Mouse (Mus musculus): Measurements from ENCODE around the gene Fcgrt. TPM values are rescaled to one million over a fixed set of nuclear protein-coding genes. Genes with fewer than 3 reads are reported as not detected.
"Not testable (repeated sequence)": the region's sequence is repeated elsewhere in the genome, so short reads cannot be mapped to it uniquely, and the experiment has no call there.

Fcgrt gene
- polyA plus RNA-seq, 1 experiment = 167 TPM

GRCm38 (mm10) chr7:45125649-45126048 lies 22.0 kb upstream of the Fcgrt start:
- not testable (repeated sequence) for H3K27ac ChIP-seq (replicated peaks; ENCODE audit: low read depth, low read length); H3K4me3 ChIP-seq (ENCODE audit: insufficient read depth, low read depth, low read length)
- H3K4me1 ChIP-seq (ENCODE audit: control insufficient read depth, insufficient read depth, insufficient read length, low read length) = peaks cover 20% of the 10 kb centered on the region

- Histone ChIP-seq H3K27ac (replicated peaks; ENCODE audit: low read depth, low read length) (no peak overlapping the region), H3K4me1 (ENCODE audit: control insufficient read depth, insufficient read depth, insufficient read length, low read length) (peaks cover 20% of the 10 kb centered on the region), H3K4me3 (ENCODE audit: insufficient read depth, low read depth, low read length) (no peak overlapping the region)
Measured at GRCm38 (mm10) chr7:45125144-45125600, 21.5 kb upstream of the Fcgrt start.

- H3K4me1 ChIP-seq (ENCODE audit: control insufficient read depth, insufficient read depth, insufficient read length, low read length) = peaks cover 17% of the 10 kb centered on the region
- peak within 1 kb of the TSS; percentile 75 for H3K4me3 ChIP-seq (ENCODE audit: insufficient read depth, low read depth, low read length)
Measured at GRCm38 (mm10) chr7:45124224-45125143, 20.8 kb upstream of the Fcgrt start, which contains the start of gene Rps11. Gene Rps11 (minus strand): TSS chr7:45124439.

GRCm38 (mm10) chr7:45123186-45123570 lies 19.5 kb upstream of the Fcgrt start:
- peak overlapping the region; percentile 75 for H3K4me3 ChIP-seq (ENCODE audit: insufficient read depth, low read depth, low read length)
- H3K4me1 ChIP-seq (ENCODE audit: control insufficient read depth, insufficient read depth, insufficient read length, low read length) = peaks cover 17% of the 10 kb centered on the region
- peak overlapping the region; percentile 89 for H3K27ac ChIP-seq (replicated peaks; ENCODE audit: low read depth, low read length)

More at GRCm38 (mm10) chr7:45124224-45125143, 20.8 kb upstream of the Fcgrt start, which contains the start of gene Rps11:
- peak within 1 kb of the TSS; percentile 89 for H3K27ac ChIP-seq (replicated peaks; ENCODE audit: low read depth, low read length)

GRCm38 (mm10) chr7:45122561-45123185 lies 19.0 kb upstream of the Fcgrt start:
- Histone ChIP-seq H3K4me3 (ENCODE audit: insufficient read depth, low read depth, low read length) (peak overlapping the region; percentile 75), H3K27ac (replicated peaks; ENCODE audit: low read depth, low read length) (peak overlapping the region; percentile 89), H3K4me1 (ENCODE audit: control insufficient read depth, insufficient read depth, insufficient read length, low read length) (peaks cover 16% of the 10 kb centered on the region)

- Histone ChIP-seq H3K4me1 (ENCODE audit: control insufficient read depth, insufficient read depth, insufficient read length, low read length) (peaks cover 9% of the 10 kb centered on the region), H3K4me3 (ENCODE audit: insufficient read depth, low read depth, low read length) (peak overlapping the region; percentile 75), H3K27ac (replicated peaks; ENCODE audit: low read depth, low read length) (peak overlapping the region; percentile 89)
Measured at GRCm38 (mm10) chr7:45121966-45122365, 18.3 kb upstream of the Fcgrt start.

- peak overlapping the region; percentile 75 for H3K4me3 ChIP-seq (ENCODE audit: insufficient read depth, low read depth, low read length)
Measured at GRCm38 (mm10) chr7:45121404-45121803, 17.8 kb upstream of the Fcgrt start.

GRCm38 (mm10) chr7:45119780-45120709 lies 16.4 kb upstream of the Fcgrt start:
- Histone ChIP-seq H3K27ac (replicated peaks; ENCODE audit: low read depth, low read length) (peak overlapping the region; percentile 43), H3K4me1 (ENCODE audit: control insufficient read depth, insufficient read depth, insufficient read length, low read length) (peaks cover 9% of the 10 kb centered on the region), H3K4me3 (ENCODE audit: insufficient read depth, low read depth, low read length) (no peak overlapping the region)

More at GRCm38 (mm10) chr7:45121404-45121803, 17.8 kb upstream of the Fcgrt start:
- Histone ChIP-seq H3K4me1 (ENCODE audit: control insufficient read depth, insufficient read depth, insufficient read length, low read length) (peaks cover 9% of the 10 kb centered on the region), H3K27ac (replicated peaks; ENCODE audit: low read depth, low read length) (peak overlapping the region; percentile 89)

- Histone ChIP-seq H3K4me3 (ENCODE audit: insufficient read depth, low read depth, low read length) (no peak overlapping the region), H3K4me1 (ENCODE audit: control insufficient read depth, insufficient read depth, insufficient read length, low read length) (peaks cover 9% of the 10 kb centered on the region), H3K27ac (replicated peaks; ENCODE audit: low read depth, low read length) (no peak overlapping the region)
Measured at GRCm38 (mm10) chr7:45118336-45118735, 14.7 kb upstream of the Fcgrt start.

GRCm38 (mm10) chr7:45117566-45117965 lies 13.9 kb upstream of the Fcgrt start:
- H3K4me3 ChIP-seq (ENCODE audit: insufficient read depth, low read depth, low read length) = no peak overlapping the region
- H3K4me1 ChIP-seq (ENCODE audit: control insufficient read depth, insufficient read depth, insufficient read length, low read length) = peaks cover 9% of the 10 kb centered on the region
- no peak overlapping the region for H3K27ac ChIP-seq (replicated peaks; ENCODE audit: low read depth, low read length)

- Histone ChIP-seq H3K4me1 (ENCODE audit: control insufficient read depth, insufficient read depth, insufficient read length, low read length) (no peaks in the 10 kb centered on the region), H3K27ac (replicated peaks; ENCODE audit: low read depth, low read length) (no peak overlapping the region), H3K4me3 (ENCODE audit: insufficient read depth, low read depth, low read length) (no peak overlapping the region)
Measured at GRCm38 (mm10) chr7:45113476-45113875, 9.8 kb upstream of the Fcgrt start.

GRCm38 (mm10) chr7:45112529-45112928 lies 8.9 kb upstream of the Fcgrt start:
- Histone ChIP-seq H3K27ac (replicated peaks; ENCODE audit: low read depth, low read length) (no peak overlapping the region), H3K4me3 (ENCODE audit: insufficient read depth, low read depth, low read length) (no peak overlapping the region), H3K4me1 (ENCODE audit: control insufficient read depth, insufficient read depth, insufficient read length, low read length) (no peaks in the 10 kb centered on the region)

- H3K27ac ChIP-seq (replicated peaks; ENCODE audit: low read depth, low read length) = no peak overlapping the region
- H3K4me3 ChIP-seq (ENCODE audit: insufficient read depth, low read depth, low read length) = no peak overlapping the region
- H3K4me1 ChIP-seq (ENCODE audit: control insufficient read depth, insufficient read depth, insufficient read length, low read length) = no peaks in the 10 kb centered on the region
Measured at GRCm38 (mm10) chr7:45111940-45112339, 8.3 kb upstream of the Fcgrt start.

- H3K4me1 ChIP-seq (ENCODE audit: control insufficient read depth, insufficient read depth, insufficient read length, low read length) = not testable (repeated sequence)
Measured at GRCm38 (mm10) chr7:45110089-45110488, 6.4 kb upstream of the Fcgrt start.

More at GRCm38 (mm10) chr7:45110089-45110488, 6.4 kb upstream of the Fcgrt start:
- not testable (repeated sequence) for H3K27ac ChIP-seq (replicated peaks; ENCODE audit: low read depth, low read length); H3K4me3 ChIP-seq (ENCODE audit: insufficient read depth, low read depth, low read length)

Data from brown adipose tissue, adult 24 weeks (tissue).